ENCODE assay signal across 16 mouse cellular contexts in the genomic region with DNA sequence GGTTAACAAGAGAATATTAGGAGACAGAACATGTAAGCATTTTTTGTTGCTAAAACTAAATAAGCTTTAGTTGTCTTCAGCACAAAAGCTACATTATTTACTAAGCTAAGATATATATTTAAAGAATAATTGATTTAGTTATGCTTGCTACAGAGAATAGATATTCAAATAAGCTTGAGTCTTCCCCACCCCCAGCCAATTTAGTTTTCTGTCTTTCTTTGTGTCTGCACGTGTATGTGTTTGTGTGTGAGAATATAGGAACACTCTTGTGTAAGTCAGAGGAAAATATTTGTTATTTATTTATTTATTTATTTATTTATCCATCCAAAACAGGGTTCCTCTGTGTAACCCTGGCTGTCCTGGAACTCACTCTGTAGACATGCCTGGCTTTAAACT. TPM values are rescaled to one million over a fixed set of nuclear protein-coding genes. Genes with fewer than 3 reads are reported as not detected.
DNase-seq lines count a peak whose midpoint lies in the region; ATAC-seq lines count a peak whose summit lies in the region.
"Had no signal": no experiment of that assay in that cellular context is flagged by ENCODE, and none has a peak within 500 bp of the region (broad histone marks: within the 10 kb centered on the region; RNA-seq: fewer than 3 reads in every experiment).

No protein-coding gene starts in this region.

- H3K9ac ChIP-seq in forebrain, embryonic 12.5 days = no peak overlapping the region
- H3K9ac ChIP-seq in forebrain, embryonic 16.5 days (replicated peaks; ENCODE audit: low read depth, low read length) = no peak overlapping the region
- H3K9ac ChIP-seq in hindbrain, embryonic 16.5 days (ENCODE audit: low read depth, low read length) = no peak overlapping the region
- no peak overlapping the region for H3K9ac ChIP-seq in midbrain, embryonic 16.5 days (ENCODE audit: low read depth, low read length)
- H3K9ac ChIP-seq: heart, embryonic 13.5 days; limb, embryonic 15.5 days had no signal

- H3K4me1 ChIP-seq in forebrain, embryonic 12.5 days = peaks cover 14% of the 10 kb centered on the region; the same call in 1 of the 2 replicates
- peaks cover 7% of the 10 kb centered on the region for H3K4me1 ChIP-seq in forebrain, embryonic 16.5 days (replicated peaks; ENCODE audit: control insufficient read depth, insufficient read depth, low read length)
- H3K4me1 ChIP-seq in hindbrain, embryonic 16.5 days (ENCODE audit: control insufficient read depth, insufficient read depth, low read depth, low read length) = peaks cover 3% of the 10 kb centered on the region
- H3K4me1 ChIP-seq in midbrain, embryonic 16.5 days (ENCODE audit: control insufficient read depth, insufficient read depth, low read length) = 0 out of 2 replicates have a peak, but pooled peaks cover 6% of the 10 kb centered on the region
- H3K4me1 ChIP-seq: heart, embryonic 13.5 days; limb, embryonic 15.5 days had no signal

- no peaks in the 10 kb centered on the region for H3K36me3 ChIP-seq in forebrain, embryonic 12.5 days (replicated peaks)
- H3K36me3 ChIP-seq in forebrain, embryonic 16.5 days (ENCODE audit: control insufficient read depth, insufficient read depth) = no peaks in the 10 kb centered on the region
- no peaks in the 10 kb centered on the region for H3K36me3 ChIP-seq in hindbrain, embryonic 16.5 days (ENCODE audit: control insufficient read depth, insufficient read depth, low read length)
- H3K36me3 ChIP-seq in midbrain, embryonic 16.5 days (ENCODE audit: control insufficient read depth, insufficient read depth, low read length) = no peaks in the 10 kb centered on the region
- H3K36me3 ChIP-seq: G1E; heart, embryonic 13.5 days; limb, embryonic 15.5 days had no signal

- H3K4me2 ChIP-seq in forebrain, embryonic 12.5 days = peak overlapping the region; percentile 19; the same call in 1 of the 2 replicates
- no peak overlapping the region; the same call in 1 of the 2 replicates for H3K4me2 ChIP-seq in forebrain, embryonic 16.5 days (ENCODE audit: low read length)
- peak overlapping the region; percentile 27 for H3K4me2 ChIP-seq in hindbrain, embryonic 16.5 days (ENCODE audit: low read length)
- H3K4me2 ChIP-seq in midbrain, embryonic 16.5 days (ENCODE audit: low read length) = no peak overlapping the region
- H3K4me2 ChIP-seq: heart, embryonic 13.5 days; limb, embryonic 15.5 days had no signal

- no peak overlapping the region for H3K4me3 ChIP-seq in forebrain, embryonic 12.5 days (replicated peaks)
- H3K4me3 ChIP-seq in forebrain, embryonic 16.5 days (replicated peaks; ENCODE audit: low read length) = no peak overlapping the region
- H3K4me3 ChIP-seq in hindbrain, embryonic 16.5 days (ENCODE audit: low read length) = no peak overlapping the region
- no peak overlapping the region for H3K4me3 ChIP-seq in midbrain, embryonic 16.5 days (ENCODE audit: low read depth, low read length)
- H3K4me3 ChIP-seq: heart, embryonic 13.5 days; limb, embryonic 15.5 days; myocyte had no signal

- 0 out of 2 replicates have a peak overlapping the region, but pooled peaks have one; percentile 5 for H3K27ac ChIP-seq in forebrain, embryonic 12.5 days
- peak overlapping the region; percentile 39; the same call in 1 of the 2 replicates for H3K27ac ChIP-seq in forebrain, embryonic 16.5 days (ENCODE audit: low read length)
- H3K27ac ChIP-seq in hindbrain, embryonic 16.5 days (ENCODE audit: low read depth, low read length) = peak overlapping the region; percentile 39; the same call in 1 of the 2 replicates
- H3K27ac ChIP-seq in midbrain, embryonic 16.5 days (ENCODE audit: low read length) = peak overlapping the region; percentile 51
- H3K27ac ChIP-seq: heart, embryonic 13.5 days; limb, embryonic 15.5 days had no signal

- 0 out of 2 replicates have a peak, but pooled peaks cover 3% of the 10 kb centered on the region for H3K27me3 ChIP-seq in forebrain, embryonic 12.5 days
- H3K27me3 ChIP-seq in forebrain, embryonic 16.5 days (replicated peaks; ENCODE audit: control insufficient read depth, insufficient read depth, low read length) = no peaks in the 10 kb centered on the region
- H3K27me3 ChIP-seq in hindbrain, embryonic 16.5 days (replicated peaks; ENCODE audit: control insufficient read depth, insufficient read depth, low read length) = no peaks in the 10 kb centered on the region
- no peaks in the 10 kb centered on the region; the same call in 1 of the 2 replicates for H3K27me3 ChIP-seq in midbrain, embryonic 16.5 days (ENCODE audit: control insufficient read depth, insufficient read depth, low read depth, low read length)
- H3K27me3 ChIP-seq: limb, embryonic 15.5 days had no signal

- no peak for DNase-seq in kidney, adult 9 months
- DNase-seq in gastrocnemius, postnatal 36 days = no peak
- no peak for DNase-seq in ovary, postnatal 36 days (ENCODE audit: low spot score)
- DNase-seq: heart, postnatal 36 days; thymus, postnatal 4 days had no signal

- 52% methylated on average over 1 of the region's 1 CpGs for WGBS in forebrain, embryonic 12.5 days
- 24% methylated on average over 1 of the region's 1 CpGs for WGBS in forebrain, embryonic 16.5 days
- WGBS in hindbrain, embryonic 16.5 days = 22% methylated on average over 1 of the region's 1 CpGs
- 32% methylated on average over 1 of the region's 1 CpGs for WGBS in midbrain, embryonic 16.5 days

- intact Hi-C loops in gastrocnemius, postnatal 36 days (cut with DNase I) = no loop called here

- H3K9me3 ChIP-seq in forebrain, embryonic 12.5 days = no peaks in the 10 kb centered on the region
- H3K9me3 ChIP-seq in forebrain, embryonic 16.5 days (ENCODE audit: control insufficient read depth, low read length) = no peaks in the 10 kb centered on the region
- no peaks in the 10 kb centered on the region for H3K9me3 ChIP-seq in hindbrain, embryonic 16.5 days (ENCODE audit: control insufficient read depth, low read length)
- H3K9me3 ChIP-seq in midbrain, embryonic 16.5 days (replicated peaks; ENCODE audit: control insufficient read depth, low read length, poor library complexity, severe bottlenecking) = no peaks in the 10 kb centered on the region
- H3K9me3 ChIP-seq: heart, embryonic 13.5 days; limb, embryonic 15.5 days had no signal

- ATAC-seq in forebrain, embryonic 12.5 days (ENCODE audit: low FRiP score) = peak; percentile 60
- ATAC-seq in forebrain, embryonic 16.5 days = peak; percentile 36; the same call in 1 of the 2 replicates
- no peak for ATAC-seq in hindbrain, embryonic 16.5 days
- ATAC-seq in midbrain, embryonic 16.5 days = no peak
- ATAC-seq: CD4-positive, CD25-positive, alpha-beta regulatory T cell, adult 4 months; intestine, postnatal 0 days had no signal

RNA-seq across cellular contexts. Expression of a gene that starts 14.3 kb away (rescaled TPM):
- polyA plus RNA-seq in forebrain, embryonic 12.5 days (2016; fragmentation: Nextera tagmentation; extraction: Ambion mirVana) = 35.3 and 38.2 TPM in 2 replicates
- polyA plus RNA-seq in forebrain, embryonic 16.5 days (2015; fragmentation: Nextera tagmentation; extraction: Ambion mirVana) = 81.0 and 91.4 TPM in 2 replicates
- polyA plus RNA-seq in hindbrain, embryonic 16.5 days (2015; fragmentation: Nextera tagmentation; extraction: Ambion mirVana) = 48.4 and 50.1 TPM in 2 replicates
- polyA plus RNA-seq in midbrain, embryonic 16.5 days (2015; fragmentation: Nextera tagmentation; extraction: Ambion mirVana) = 40.4 and 48.8 TPM in 2 replicates
- total RNA-seq in gastrocnemius, postnatal 36 days (2021) = 100 to 1,000 TPM in 1 of 2 experiments, 10 to 100 TPM in 1; 97.7 to 103 TPM
- polyA plus RNA-seq: CD4-positive, CD25-positive, alpha-beta regulatory T cell, adult 4 months; G1E had no signal

RNA-seq across cellular contexts. Expression of a gene that starts 55.4 kb away (rescaled TPM):
- 539 and 554 TPM in 2 replicates for polyA plus RNA-seq in forebrain, embryonic 12.5 days (2016; fragmentation: Nextera tagmentation; extraction: Ambion mirVana)
- polyA plus RNA-seq in forebrain, embryonic 16.5 days (2015; fragmentation: Nextera tagmentation; extraction: Ambion mirVana) = 1,188 and 1,480 TPM in 2 replicates
- 1,720 and 1,858 TPM in 2 replicates for polyA plus RNA-seq in hindbrain, embryonic 16.5 days (2015; fragmentation: Nextera tagmentation; extraction: Ambion mirVana)
- 2,002 and 2,007 TPM in 2 replicates for polyA plus RNA-seq in midbrain, embryonic 16.5 days (2015; fragmentation: Nextera tagmentation; extraction: Ambion mirVana)
- 1 to 10 TPM; 3.3 to 5.0 TPM for total RNA-seq in gastrocnemius, postnatal 36 days (2021)
- total RNA-seq: megakaryocyte, adult 5-6 weeks had no signal
- polyA plus RNA-seq: CD4-positive, CD25-positive, alpha-beta regulatory T cell, adult 4 months; G1E had no signal

Comparison
In these comparisons a context has a peak if more than half of its experiments do, and no peak if none do; other contexts are left out.
1. H3K4me2 ChIP-seq: peak in forebrain, embryonic 12.5 days (single experiment) and hindbrain, embryonic 16.5 days (single experiment); none in forebrain, embryonic 16.5 days (single experiment) and midbrain, embryonic 16.5 days (single experiment).
2. ATAC-seq: peak in forebrain, embryonic 12.5 days (single experiment) and forebrain, embryonic 16.5 days (single experiment); none in hindbrain, embryonic 16.5 days (single experiment) and midbrain, embryonic 16.5 days (single experiment).
3. Peak in every context shown above with its lines, with median percentiles within 50 percentile points of each other: H3K27ac ChIP-seq.